Mouse (Mus musculus) C2C12 (cell line): Measurements from ENCODE around the gene Alox12b. TPM values are rescaled to one million over a fixed set of nuclear protein-coding genes. Genes with fewer than 3 reads are reported as not detected.

Experiments
- H3K27me3 ChIP-seq: one replicate; pipeline ENCODE4 v1.6.1; 2011; ENCODE audit not compliant: control insufficient read depth, insufficient read depth, insufficient read length
- H3K36me3 ChIP-seq: one replicate; pipeline ENCODE4 v1.6.1; 2011; ENCODE audit not compliant: control insufficient read depth, insufficient read depth
- H3K4me3 ChIP-seq: one replicate; pipeline ENCODE4 v1.5.1; 2011; ENCODE audit warnings: mild to moderate bottlenecking, control low read depth; ENCODE audit not compliant: poor library complexity, insufficient read depth, severe bottlenecking
- H3K79me2 ChIP-seq: one replicate; pipeline ENCODE4 v1.6.1; 2011; ENCODE audit not compliant: control insufficient read depth, insufficient read depth
- H3K79me3 ChIP-seq: one replicate; pipeline ENCODE4 v1.6.1; 2011; ENCODE audit warnings: low read depth, control low read depth
- H3ac ChIP-seq: one replicate; pipeline ENCODE3; 2011; ENCODE audit warnings: low read depth; ENCODE audit not compliant: control insufficient read depth, insufficient read length
- CEBPB ChIP-seq: IDR thresholded peaks from one replicate; pipeline ENCODE4 v1.6.1; 2011; ENCODE audit warnings: low read depth, mild to moderate bottlenecking, control low read depth, moderate library complexity
- CTCF ChIP-seq: IDR thresholded peaks from one replicate; pipeline ENCODE4 v1.5.1; 2011; ENCODE audit not compliant: control insufficient read depth, insufficient read depth, insufficient read length
- FOSL1 ChIP-seq: IDR thresholded peaks from one replicate; pipeline ENCODE4 v1.8.0; 2011; ENCODE audit warnings: mild to moderate bottlenecking, low read length; ENCODE audit not compliant: poor library complexity, insufficient read depth, severe bottlenecking
- MAX ChIP-seq: IDR thresholded peaks from one replicate; pipeline ENCODE4 v1.6.1; 2011; ENCODE audit warnings: mild to moderate bottlenecking, control low read depth
- MYOD1 ChIP-seq: IDR thresholded peaks from one replicate; pipeline ENCODE4 v1.6.1; 2011; ENCODE audit warnings: low read depth; ENCODE audit not compliant: control insufficient read depth, insufficient read length
- MYOG ChIP-seq: IDR thresholded peaks from one replicate; pipeline ENCODE4 v1.6.1; 2011; ENCODE audit not compliant: control insufficient read depth, insufficient read length; ENCODE audit errors: extremely low read depth
- USF1 ChIP-seq: IDR thresholded peaks from one replicate; pipeline ENCODE4 v1.6.1; 2011; ENCODE audit warnings: low read depth, mild to moderate bottlenecking, control low read depth, moderate library complexity
- polyA plus RNA-seq: library from polyadenylated mRNA; unstranded; fragments of >200 nt; fragmentation: generic; extraction: Trizol; gene quantifications from one replicate; pipeline ENCODE4 v1.2.1, GENCODE M21; 2012; ENCODE audit warnings: missing spikeins

Alox12b gene
- polyA plus RNA-seq, 1 experiment = not detected

GRCm38 (mm10) chr11:69202469-69203230 is 45.9 kb downstream of the Alox12b start:
- H3K27me3 ChIP-seq = peaks cover 44% of the 10 kb centered on the region
- no peaks in the 10 kb centered on the region for H3K79me3 ChIP-seq

GRCm38 (mm10) chr11:69211431-69211830 is 54.6 kb downstream of the Alox12b start:
- TF ChIP-seq MYOD1 = no peak
- Histone ChIP-seq H3ac (no peak overlapping the region), H3K4me3 (no peak overlapping the region), H3K79me2 (no peaks in the 10 kb centered on the region), H3K79me3 (no peaks in the 10 kb centered on the region), H3K36me3 (no peaks in the 10 kb centered on the region), H3K27me3 (peaks cover 20% of the 10 kb centered on the region)

More at GRCm38 (mm10) chr11:69202469-69203230, 45.9 kb downstream of the Alox12b start:
- Histone ChIP-seq H3K79me2 (no peaks in the 10 kb centered on the region), H3K4me3 (no peak overlapping the region), H3K36me3 (no peaks in the 10 kb centered on the region), H3ac (no peak overlapping the region)
- TF ChIP-seq MYOD1 (no peak), MYOG (no peak), FOSL1 (no peak)

- Histone ChIP-seq H3K79me2 (no peaks in the 10 kb centered on the region), H3K27me3 (peaks cover 13% of the 10 kb centered on the region), H3K36me3 (no peaks in the 10 kb centered on the region), H3K4me3 (no peak overlapping the region), H3ac (no peak overlapping the region), H3K79me3 (no peaks in the 10 kb centered on the region)
- no peak for TF ChIP-seq USF1
- TF ChIP-seq FOSL1 = no peak
- no peak for TF ChIP-seq CEBPB
- TF ChIP-seq MYOD1 = no peak
- TF ChIP-seq CTCF = no peak
- no peak for TF ChIP-seq MYOG
- no peak for TF ChIP-seq MAX
These were observed 60.6 kb downstream of the Alox12b start for GRCm38 (mm10) chr11:69217411-69217810.

- Histone ChIP-seq H3K36me3 (no peaks in the 10 kb centered on the region), H3ac (no peak overlapping the region), H3K27me3 (peaks cover 16% of the 10 kb centered on the region), H3K79me3 (no peaks in the 10 kb centered on the region), H3K79me2 (no peaks in the 10 kb centered on the region), H3K4me3 (no peak overlapping the region)
- TF ChIP-seq FOSL1 (no peak), MAX (no peak), CEBPB (no peak), CTCF (no peak)
These were observed 61.9 kb downstream of the Alox12b start for GRCm38 (mm10) chr11:69218661-69219060.

Other genes with a start within 250 kb of the Alox12b start
- gene Odf4, start 229.9 kb upstream of the Alox12b start, polyA plus RNA-seq = not detected
- 0.25 TPM for gene Arhgef15, start 199.5 kb upstream of the Alox12b start, polyA plus RNA-seq
- gene Slc25a35, start 188.9 kb upstream of the Alox12b start, polyA plus RNA-seq = 0.88 TPM
- gene Rangrf, start 181.8 kb upstream of the Alox12b start, polyA plus RNA-seq = 76.2 TPM
- gene Pfas, start 148.5 kb upstream of the Alox12b start, polyA plus RNA-seq = 22.2 TPM
- 35.0 TPM for gene Ctc1, start 141.1 kb upstream of the Alox12b start, polyA plus RNA-seq
- 76.6 TPM for gene Aurkb, start 111.3 kb upstream of the Alox12b start, polyA plus RNA-seq
- 14.3 TPM for gene Borcs6, start 97.3 kb upstream of the Alox12b start, polyA plus RNA-seq
- 41.9 TPM for gene Tmem107, start 86.2 kb upstream of the Alox12b start, polyA plus RNA-seq
- 20.9 TPM for gene Vamp2, start 68.5 kb upstream of the Alox12b start, polyA plus RNA-seq
- 4.5 TPM for gene Per1, start 61.8 kb upstream of the Alox12b start, polyA plus RNA-seq
- gene Hes7, start 36.6 kb upstream of the Alox12b start, polyA plus RNA-seq = 0.06 TPM
- gene 9130213A22Rik, start 34.4 kb upstream of the Alox12b start, polyA plus RNA-seq = 0.21 TPM
- 0.14 TPM for gene Aloxe3, start 31.1 kb upstream of the Alox12b start, polyA plus RNA-seq
- gene Alox8, start 40.9 kb downstream of the Alox12b start, polyA plus RNA-seq = 0.06 TPM
- gene Gucy2e, start 80.0 kb downstream of the Alox12b start, polyA plus RNA-seq = not detected
- 9.9 TPM for gene Cntrob, start 166.8 kb downstream of the Alox12b start, polyA plus RNA-seq
- gene Trappc1, start 167.0 kb downstream of the Alox12b start, polyA plus RNA-seq = 114 TPM
- gene Kcnab3, start 169.3 kb downstream of the Alox12b start, polyA plus RNA-seq = 3.2 TPM
- gene Rnf227, start 183.5 kb downstream of the Alox12b start, polyA plus RNA-seq = 3.9 TPM
- gene Chd3, start 212.4 kb downstream of the Alox12b start, polyA plus RNA-seq = 100 TPM
- 229 TPM for gene Naa38, start 238.5 kb downstream of the Alox12b start, polyA plus RNA-seq
- gene Cyb5d1, start 238.6 kb downstream of the Alox12b start, polyA plus RNA-seq = 22.8 TPM
- 0.16 TPM for gene Tmem88, start 241.2 kb downstream of the Alox12b start, polyA plus RNA-seq